Mouse (Mus musculus) CH12.LX (cell line): ENCODE measurements around the gene Igfbp3. TPM values are rescaled to one million over a fixed set of nuclear protein-coding genes. Genes with fewer than 3 reads are reported as not detected.

ENCODE experiments used
- DNase-seq: peaks from one replicate; pipeline ENCODE4 v3.0.0-alpha.2; 2013; ENCODE audit errors: extremely low read depth
- H3K27ac ChIP-seq: 2 replicates; pipeline ENCODE4 v1.5.1; 2012; ENCODE audit warnings: low read depth, mild to moderate bottlenecking, control low read depth, moderate library complexity; ENCODE audit not compliant: insufficient read depth
- H3K27me3 ChIP-seq: replicated peaks from 2 replicates; pipeline ENCODE3; 2012; ENCODE audit warnings: inconsistent platforms
- H3K36me3 ChIP-seq, 2 experiments: replicated peaks in 1 of 2; 2 replicates each; pipeline versions ENCODE3 to v1.6.1; 2012; ENCODE audit warnings: inconsistent platforms in 1 of 2, low read length in 1 of 2, mild to moderate bottlenecking in 1 of 2, mixed read lengths in 1 of 2, moderate library complexity in 1 of 2; ENCODE audit not compliant: control insufficient read depth in 1 of 2, insufficient read depth in 1 of 2
- H3K4me1 ChIP-seq, 2 experiments: 2 replicates each; pipeline ENCODE4 v1.6.1; 2012; ENCODE audit warnings: inconsistent platforms in 1 of 2, moderate library complexity in 1 of 2; ENCODE audit not compliant: insufficient read depth in 2 of 2, control insufficient read depth in 1 of 2
- H3K4me2 ChIP-seq: 2 replicates; pipeline ENCODE4 v1.6.1; 2012; ENCODE audit warnings: low read depth, mild to moderate bottlenecking, control low read depth; ENCODE audit not compliant: poor library complexity, insufficient read depth, severe bottlenecking
- H3K4me3 ChIP-seq, 3 experiments: fragments of 150-350 bp in 1 of 3; sonication (generic) in 1 of 3; replicated peaks in 1 of 3; 2 replicates each; pipeline versions ENCODE3 to v1.5.1; 2011 to 2012; ENCODE audit warnings: low read depth in 2 of 3, low read length in 2 of 3, mild to moderate bottlenecking in 2 of 3, moderate library complexity in 2 of 3, control low read depth in 1 of 3, improper control_type of control experiment in 1 of 3, inconsistent platforms in 1 of 3, mixed read lengths in 1 of 3; ENCODE audit not compliant: poor library complexity in 1 of 3
- H3K79me2 ChIP-seq: replicated peaks from 2 replicates; pipeline ENCODE4 v1.6.1; 2012; ENCODE audit warnings: mild to moderate bottlenecking, moderate library complexity; ENCODE audit not compliant: control insufficient read depth, poor library complexity, insufficient read depth, severe bottlenecking; ENCODE audit errors: extremely low read depth
- H3K9ac ChIP-seq: 2 replicates; pipeline ENCODE4 v1.6.1; 2012; ENCODE audit warnings: low read depth, mild to moderate bottlenecking, control low read depth, moderate library complexity; ENCODE audit not compliant: insufficient read depth
- H3K9me3 ChIP-seq: replicated peaks from 2 replicates; pipeline ENCODE3; 2012; ENCODE audit warnings: low read length, inconsistent platforms, mixed read lengths
- BHLHE40 ChIP-seq: IDR thresholded peaks from 2 replicates; pipeline ENCODE4 v1.6.1; 2011; ENCODE audit warnings: mild to moderate bottlenecking, low read depth, low read length, improper control_type of control experiment
- CHD1 ChIP-seq: IDR thresholded peaks from 2 replicates; pipeline ENCODE4 v1.6.1; 2012; ENCODE audit warnings: low read depth, low read length, improper control_type of control experiment, inconsistent platforms
- CHD2 ChIP-seq: IDR thresholded peaks from 2 replicates; pipeline ENCODE4 v1.6.1; 2011; ENCODE audit warnings: low read length, improper control_type of control experiment
- CTCF ChIP-seq, 2 experiments: IDR thresholded peaks in 1 of 2; conservative IDR thresholded peaks in 1 of 2; 2 replicates each; pipeline ENCODE4 v1.5.1; 2011 to 2012; ENCODE audit warnings: low read depth in 2 of 2, low read length in 2 of 2, improper control_type of control experiment in 1 of 2, inconsistent platforms in 1 of 2, mild to moderate bottlenecking in 1 of 2, moderate library complexity in 1 of 2
- ELF1 ChIP-seq: IDR thresholded peaks from 2 replicates; pipeline ENCODE4 v1.6.1; 2014; ENCODE audit warnings: low read depth, mild to moderate bottlenecking, inconsistent platforms, low read length, improper control_type of control experiment
- GABPA ChIP-seq: IDR thresholded peaks from 2 replicates; pipeline ENCODE4 v1.6.1; 2012; ENCODE audit warnings: low read depth, low read length, improper control_type of control experiment, inconsistent platforms; ENCODE audit not compliant: insufficient replicate concordance
- MAFK ChIP-seq: IDR thresholded peaks from 2 replicates; pipeline ENCODE4 v1.6.1; 2011; ENCODE audit warnings: low read length, improper control_type of control experiment; ENCODE audit not compliant: insufficient replicate concordance
- MAX ChIP-seq: IDR thresholded peaks from 2 replicates; pipeline ENCODE4 v1.6.1; 2011; ENCODE audit warnings: low read length, improper control_type of control experiment
- MAZ ChIP-seq: IDR thresholded peaks from 2 replicates; pipeline ENCODE4 v1.6.1; 2012; ENCODE audit warnings: low read depth, mild to moderate bottlenecking, inconsistent platforms, low read length, improper control_type of control experiment, moderate library complexity
- MXI1 ChIP-seq: IDR thresholded peaks from 2 replicates; pipeline ENCODE4 v1.6.1; 2011; ENCODE audit warnings: mild to moderate bottlenecking, low read depth, low read length, improper control_type of control experiment
- MYC ChIP-seq: IDR thresholded peaks from 2 replicates; pipeline ENCODE4 v1.6.1; 2011; ENCODE audit warnings: low read depth, mild to moderate bottlenecking, improper control_type of control experiment, low read length
- NRF1 ChIP-seq: IDR thresholded peaks from 2 replicates; pipeline ENCODE4 v1.6.1; 2014; ENCODE audit warnings: low read depth, mild to moderate bottlenecking, inconsistent platforms, low read length, improper control_type of control experiment, moderate library complexity
- POLR2AphosphoS2 ChIP-seq: IDR thresholded peaks from 2 replicates; pipeline ENCODE4 v1.6.1; 2011; ENCODE audit warnings: low read depth, low read length, improper control_type of control experiment
- RAD21 ChIP-seq: IDR thresholded peaks from 2 replicates; pipeline ENCODE4 v1.6.1; 2011; ENCODE audit warnings: low read depth, mild to moderate bottlenecking, low read length, improper control_type of control experiment, moderate library complexity
- ZKSCAN1 ChIP-seq: IDR thresholded peaks from 2 replicates; pipeline ENCODE4 v1.6.1; 2012; ENCODE audit warnings: low read depth, inconsistent platforms, low read length, improper control_type of control experiment, borderline replicate concordance
- dilution Hi-C: fragments of 300-500 bp; cut with MboI; formaldehyde crosslinking; loops from 2 replicates; pipeline ENCODE4 v1.14.3; 2020; ENCODE audit warnings: low sequenced_read_pairs; ENCODE audit not compliant: extremely low pct_unique_long_range_greater_than_20kb, extremely low pct_ligation_motif_present
- in situ Hi-C: fragments of 300-500 bp; cut with MboI; formaldehyde crosslinking; loops from 3 replicates; pipeline ENCODE4 v1.14.3; 2019; ENCODE audit warnings: low sequenced_read_pairs, low pct_ligation_motif_present, low pct_unique_long_range_greater_than_20kb, mixed read lengths
- polyA plus RNA-seq: library from polyadenylated mRNA; unstranded; fragments of >175 nt; gene quantifications from 2 replicates; pipeline ENCODE4 v1.2.1, GENCODE M21; 2012; ENCODE audit warnings: low read depth; ENCODE audit not compliant: insufficient read length
- total RNA-seq, 2 experiments: library from RNA; depleted of rRNA; stranded (reverse); fragments of 300-350 nt in 1 of 2; fragments of >200 nt in 1 of 2; gene quantifications; 2 replicates each; pipeline ENCODE4 v1.2.3; 2012 to 2014

Igfbp3 gene
- total and polyA plus RNA-seq, 3 experiments, result not detected

DNA sequence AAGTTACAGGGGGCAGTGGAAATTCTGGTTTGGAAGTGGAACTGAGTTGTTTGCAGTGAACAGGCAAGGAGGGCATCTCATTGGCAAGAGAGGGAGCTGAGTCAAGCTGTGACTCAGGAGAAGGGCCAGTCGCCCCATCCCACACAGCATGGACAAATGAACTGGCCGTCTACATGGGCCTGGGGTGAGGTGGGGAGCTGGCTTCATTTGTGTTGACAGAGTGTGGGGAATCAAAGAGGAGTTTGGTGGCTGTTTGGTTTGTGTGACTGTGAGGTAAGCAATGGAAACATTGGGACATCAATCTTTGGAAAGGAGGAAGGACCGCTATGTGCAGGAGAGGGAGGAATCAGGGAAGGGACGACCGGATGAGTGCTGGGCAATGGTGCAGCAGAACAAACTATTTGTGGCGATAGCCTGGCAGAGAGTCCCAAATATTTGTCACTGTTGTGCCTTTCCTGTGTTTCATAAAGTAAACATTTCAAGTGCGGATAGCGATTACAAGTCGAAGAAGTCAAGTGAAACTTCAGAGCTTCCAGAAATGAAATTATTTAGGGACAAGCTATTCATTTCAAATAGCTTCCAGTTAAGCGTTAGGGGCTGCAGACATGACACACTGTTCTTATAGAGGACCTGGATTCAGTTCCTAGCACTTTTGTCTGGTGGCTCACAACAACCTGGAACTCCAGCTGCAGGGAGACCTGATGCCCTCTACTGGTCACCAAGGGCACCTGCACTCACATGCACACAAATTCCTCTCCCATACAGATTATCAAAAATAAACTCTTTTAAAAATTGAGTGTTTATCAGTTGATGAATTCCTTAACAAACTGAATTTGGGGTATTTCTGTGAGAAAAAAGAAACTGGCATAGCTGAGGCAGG lies 19.1 kb downstream of the Igfbp3 start:
- H3K27me3 ChIP-seq, result peaks cover 10% of the 10 kb centered on the region
- in situ Hi-C loops, result no loop called here
- peaks cover 63% of the 10 kb centered on the region for H3K9me3 ChIP-seq
- H3K4me3 ChIP-seq, result no peak overlapping the region
- dilution Hi-C loops, result no loop called here
- H3K27ac ChIP-seq, result no peak overlapping the region
- H3K79me2 ChIP-seq, result no peaks in the 10 kb centered on the region
- H3K4me2 ChIP-seq, result no peak overlapping the region
- H3K4me1 ChIP-seq, result no peaks in the 10 kb centered on the region
- H3K36me3 ChIP-seq, result no peaks in the 10 kb centered on the region
- no peak overlapping the region for H3K9ac ChIP-seq
- no peak for DNase-seq
- TF ChIP-seq CTCF (conservative IDR thresholded peaks at IDR 0.05 in 1 of 2, IDR thresholded peaks at IDR 0.05 in 1 of 2; ENCODE audit: low read depth in 2 of 2, low read length in 2 of 2), result peak in 1 of 2 experiments; percentile 25; a peak in 2 of 4 replicates
- TF ChIP-seq CHD1, result no peak

DNA sequence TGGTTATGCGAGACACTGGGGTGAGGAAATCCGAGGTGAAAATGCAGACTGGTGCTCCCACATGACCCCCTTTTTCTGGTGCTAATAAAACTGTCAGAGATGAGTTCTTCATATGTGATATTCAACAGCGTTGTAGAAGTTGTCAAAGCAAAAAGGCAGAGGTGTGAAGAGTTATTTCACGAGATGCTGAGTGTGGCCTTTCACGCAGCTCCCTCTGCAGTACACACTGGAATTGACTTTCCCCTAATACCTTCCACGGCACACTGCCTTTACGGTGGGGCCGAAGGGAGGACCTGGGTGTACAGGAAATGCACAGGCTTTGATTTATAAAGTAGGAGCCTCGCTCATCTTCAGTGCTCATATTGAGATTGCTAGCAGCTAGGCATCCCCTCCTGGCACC lies 20.6 kb downstream of the Igfbp3 start:
- H3K79me2 ChIP-seq, result no peaks in the 10 kb centered on the region
- no peak overlapping the region for H3K9ac ChIP-seq
- dilution Hi-C loops, result no loop called here
- H3K27ac ChIP-seq, result no peak overlapping the region
- H3K27me3 ChIP-seq, result peaks cover 10% of the 10 kb centered on the region
- no peak for DNase-seq
- peaks cover 60% of the 10 kb centered on the region for H3K9me3 ChIP-seq
- H3K4me2 ChIP-seq, result no peak overlapping the region
- no peaks in the 10 kb centered on the region for H3K4me1 ChIP-seq
- H3K36me3 ChIP-seq, result no peaks in the 10 kb centered on the region
- no peak overlapping the region for H3K4me3 ChIP-seq
- in situ Hi-C loops, result no loop called here
- TF ChIP-seq MAFK (no peak), MXI1 (no peak), CHD1 (no peak), MAX (no peak), MAZ (no peak), MYC (no peak), CHD2 (no peak), ZKSCAN1 (no peak), GABPA (no peak), ELF1 (no peak), NRF1 (no peak), BHLHE40 (no peak), RAD21 (no peak), POLR2AphosphoS2 (no peak)
- TF ChIP-seq, all 38 proteins: peak for 0
